Mouse (Mus musculus) forelimb bud, embryonic 11.5 days (tissue): ENCODE results near the gene Speer4f1.
"Not testable (repeated sequence)": the region's sequence is repeated elsewhere in the genome, so short reads cannot be mapped to it uniquely, and the experiment has no call there.

Experiments
- DNase-seq: peaks from one replicate; pipeline ENCODE4 v3.0.0-alpha.2; 2012; ENCODE audit warnings: low read depth, low spot score

Speer4f1 gene

GRCm38 (mm10) chr5:17475798-17476197 is at the start of gene Speer4f1:
Gene Speer4f1, plus strand, starts transcription at chr5:17476098.
- DNase-seq: not testable (repeated sequence)

- no peak for DNase-seq
Measured at GRCm38 (mm10) chr5:17426930-17427329, 49.0 kb upstream of the Speer4f1 start.

- no peak for DNase-seq
Measured at GRCm38 (mm10) chr5:17434721-17435120, 41.2 kb upstream of the Speer4f1 start.

GRCm38 (mm10) chr5:17436209-17436608 is 39.7 kb upstream of the Speer4f1 start:
- peak; percentile 36 for DNase-seq

GRCm38 (mm10) chr5:17439487-17440102 is 36.3 kb upstream of the Speer4f1 start:
- DNase-seq: no peak

- no peak for DNase-seq
Measured at GRCm38 (mm10) chr5:17454059-17454458, 21.8 kb upstream of the Speer4f1 start.

- no peak for DNase-seq
Measured at GRCm38 (mm10) chr5:17454952-17455586, 20.8 kb upstream of the Speer4f1 start.

DNA sequence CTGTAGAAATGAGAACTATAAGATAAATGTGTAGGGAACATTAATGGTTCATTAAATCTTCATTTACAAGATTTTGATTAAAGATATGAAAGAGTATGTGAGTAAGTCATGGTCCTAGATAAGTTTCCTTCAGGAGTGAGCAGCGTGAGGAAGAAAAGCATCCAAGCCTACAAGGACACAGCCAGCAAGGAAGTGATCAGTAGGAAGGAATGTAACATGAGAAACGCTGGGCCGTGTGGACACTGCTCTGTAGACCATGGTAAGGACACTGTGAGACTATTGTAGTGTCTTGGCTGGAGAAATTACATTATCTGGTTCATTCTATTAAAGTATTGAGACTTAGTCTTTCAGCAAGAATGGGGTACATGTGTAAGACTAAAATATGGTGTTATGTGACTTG is 19.2 kb upstream of the Speer4f1 start:
- DNase-seq: no peak

- DNase-seq: not testable (repeated sequence)
Measured at GRCm38 (mm10) chr5:17468120-17468519, 7.8 kb upstream of the Speer4f1 start.

- DNase-seq: no peak
Measured at GRCm38 (mm10) chr5:17476476-17476875, 578 bp downstream of the Speer4f1 start.

DNA sequence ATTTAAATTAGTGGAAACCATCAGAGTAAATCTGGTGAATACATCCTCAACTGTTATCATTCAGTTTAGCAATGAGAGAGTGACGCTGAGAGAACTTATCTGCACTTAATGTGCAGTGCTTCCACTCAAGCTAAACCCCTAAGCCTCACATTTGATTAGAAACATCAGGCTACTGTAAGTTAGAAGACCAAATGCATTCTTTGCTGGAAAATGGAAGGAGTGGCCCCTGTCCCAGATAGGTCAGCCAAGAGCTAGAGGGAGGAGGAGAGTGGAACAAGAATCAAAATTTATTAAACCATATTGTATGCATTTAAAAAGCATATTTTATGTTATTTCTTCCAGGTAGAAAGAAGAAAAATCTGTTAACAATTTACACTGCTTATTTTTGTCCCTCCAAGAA is 14.0 kb downstream of the Speer4f1 start:
- peak; percentile 10 for DNase-seq

GRCm38 (mm10) chr5:17495616-17496015 is 19.7 kb downstream of the Speer4f1 start:
- DNase-seq: no peak

DNA sequence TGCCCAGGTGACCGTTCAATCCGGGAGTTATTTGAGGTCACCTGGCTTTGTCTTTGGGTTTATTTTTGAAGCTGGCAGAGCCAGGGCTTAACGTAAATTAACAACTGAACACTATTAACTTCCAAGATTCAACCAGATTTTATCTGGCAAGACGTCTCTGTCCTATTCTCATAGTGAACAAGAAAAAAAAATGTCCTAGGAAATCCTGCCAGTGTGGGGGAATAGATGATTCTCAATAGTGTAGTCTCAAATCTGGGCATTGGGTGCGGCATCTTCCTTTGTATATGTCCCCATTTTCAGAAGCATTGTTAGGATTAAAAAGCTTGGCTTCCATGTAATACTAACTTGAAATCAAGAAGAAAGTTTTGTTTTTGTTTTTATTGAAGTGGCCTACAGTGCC is 20.8 kb downstream of the Speer4f1 start:
- DNase-seq: no peak

DNA sequence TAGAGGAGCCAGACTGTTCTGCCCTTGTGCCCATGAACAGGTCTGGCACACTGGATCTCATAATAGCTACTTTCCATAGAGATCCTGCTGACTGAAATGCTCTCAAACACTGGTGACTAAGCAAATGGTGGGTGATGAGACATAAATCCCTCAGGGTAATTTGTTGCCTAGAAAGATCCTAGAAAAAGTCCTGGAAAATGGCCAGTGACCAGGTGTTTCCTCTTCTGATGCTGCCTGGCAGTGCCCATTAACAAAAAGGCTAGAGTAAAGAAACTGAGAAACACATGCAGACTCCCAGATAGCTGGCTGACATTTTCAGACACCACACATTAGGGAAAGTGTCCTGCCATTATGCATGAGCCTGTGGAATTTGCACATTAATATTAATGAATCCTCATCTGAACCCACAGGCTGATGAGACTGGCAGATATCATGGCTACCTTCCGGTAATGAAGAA is 24.0 kb downstream of the Speer4f1 start:
- no peak for DNase-seq

DNA sequence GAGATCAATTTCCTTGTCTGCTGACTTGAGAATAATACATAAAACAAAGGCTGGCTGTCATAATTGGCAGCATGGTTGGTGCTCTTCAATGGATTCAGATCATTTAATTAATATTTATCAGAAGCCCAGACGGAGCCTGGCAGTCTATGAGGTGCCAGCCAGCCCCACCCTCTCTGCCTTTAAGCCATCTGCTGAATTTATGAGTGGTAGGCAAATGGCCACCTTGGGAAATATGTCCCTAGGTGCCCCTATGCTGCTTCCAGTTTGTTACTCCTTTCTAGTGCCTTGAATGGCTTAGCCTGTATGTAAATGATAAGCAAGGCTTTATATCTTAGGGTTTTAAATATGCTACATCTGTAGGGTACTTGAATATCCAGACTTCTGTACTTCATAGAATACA is 25.0 kb downstream of the Speer4f1 start:
- no peak for DNase-seq

- no peak for DNase-seq
Measured at GRCm38 (mm10) chr5:17505540-17505939, 29.6 kb downstream of the Speer4f1 start.

- DNase-seq: no peak
Measured at GRCm38 (mm10) chr5:17508038-17508437, 32.1 kb downstream of the Speer4f1 start.
